Mouse (Mus musculus): Measurements from ENCODE around the gene Zfp951. TPM values are rescaled to one million over a fixed set of nuclear protein-coding genes. Genes with fewer than 3 reads are reported as not detected.
"Not testable (repeated sequence)": the region's sequence is repeated elsewhere in the genome, so short reads cannot be mapped to it uniquely, and the experiment has no call there.

Zfp951 gene
- 1.3 and 1.4 TPM in 2 replicates for polyA plus RNA-seq (2015; fragmentation: Nextera tagmentation; extraction: Ambion mirVana)

- WGBS, result 36% methylated on average over 11 of the region's 12 CpGs
- ATAC-seq, result peak; percentile 98
- Histone ChIP-seq H3K4me2 (replicated peaks; ENCODE audit: low read depth) (peak within 1 kb of the TSS; percentile 17), H3K4me3 (ENCODE audit: low read depth, low read length) (peak within 1 kb of the TSS; percentile 12; the same call in 1 of the 2 replicates), H3K27ac (ENCODE audit: low read depth, low read length) (peak within 1 kb of the TSS; percentile 41; the same call in 1 of the 2 replicates)
- H3K4me1 ChIP-seq (replicated peaks; ENCODE audit: control insufficient read depth, insufficient read depth, low read length); H3K9ac ChIP-seq (ENCODE audit: low read depth, low read length); H3K27me3 ChIP-seq (replicated peaks; ENCODE audit: control insufficient read depth, insufficient read depth, low read length); H3K36me3 ChIP-seq (ENCODE audit: control insufficient read depth, insufficient read depth); H3K9me3 ChIP-seq (ENCODE audit: control insufficient read depth): not testable (repeated sequence)
Observed at GRCm38 (mm10) chr5:104859962-104860525, at the start of gene Zfp951. Zfp951 (minus strand) TSS chr5:104860070.

DNA sequence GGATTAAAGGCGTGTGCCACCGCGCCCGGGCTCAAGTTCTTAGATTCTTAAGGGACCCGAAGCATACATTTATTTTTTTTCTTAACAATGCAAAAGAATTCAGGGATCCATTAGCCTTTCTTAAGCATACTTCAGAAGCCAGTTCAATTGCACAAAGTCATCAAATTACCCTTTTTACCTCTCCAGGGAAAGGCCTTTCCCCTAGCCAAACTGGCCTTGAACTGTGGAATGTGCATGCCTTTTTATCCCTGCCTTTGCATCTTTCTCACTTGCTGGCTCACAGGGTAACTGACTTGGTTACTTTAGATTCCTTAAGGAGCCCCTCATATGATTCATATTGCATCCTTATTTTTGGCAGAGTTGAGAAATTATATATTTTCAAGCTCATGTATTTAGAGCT lies 46.7 kb upstream of the Zfp951 start:
- 90% methylated on average over 5 of the region's 5 CpGs for WGBS
- not testable (repeated sequence) for H3K4me3 ChIP-seq (ENCODE audit: low read depth, low read length); H3K4me1 ChIP-seq (replicated peaks; ENCODE audit: control insufficient read depth, insufficient read depth, low read length); H3K9me3 ChIP-seq (ENCODE audit: control insufficient read depth); H3K4me2 ChIP-seq (replicated peaks; ENCODE audit: low read depth); H3K27ac ChIP-seq (ENCODE audit: low read depth, low read length); H3K9ac ChIP-seq (ENCODE audit: low read depth, low read length); H3K27me3 ChIP-seq (replicated peaks; ENCODE audit: control insufficient read depth, insufficient read depth, low read length); H3K36me3 ChIP-seq (ENCODE audit: control insufficient read depth, insufficient read depth); ATAC-seq

DNA sequence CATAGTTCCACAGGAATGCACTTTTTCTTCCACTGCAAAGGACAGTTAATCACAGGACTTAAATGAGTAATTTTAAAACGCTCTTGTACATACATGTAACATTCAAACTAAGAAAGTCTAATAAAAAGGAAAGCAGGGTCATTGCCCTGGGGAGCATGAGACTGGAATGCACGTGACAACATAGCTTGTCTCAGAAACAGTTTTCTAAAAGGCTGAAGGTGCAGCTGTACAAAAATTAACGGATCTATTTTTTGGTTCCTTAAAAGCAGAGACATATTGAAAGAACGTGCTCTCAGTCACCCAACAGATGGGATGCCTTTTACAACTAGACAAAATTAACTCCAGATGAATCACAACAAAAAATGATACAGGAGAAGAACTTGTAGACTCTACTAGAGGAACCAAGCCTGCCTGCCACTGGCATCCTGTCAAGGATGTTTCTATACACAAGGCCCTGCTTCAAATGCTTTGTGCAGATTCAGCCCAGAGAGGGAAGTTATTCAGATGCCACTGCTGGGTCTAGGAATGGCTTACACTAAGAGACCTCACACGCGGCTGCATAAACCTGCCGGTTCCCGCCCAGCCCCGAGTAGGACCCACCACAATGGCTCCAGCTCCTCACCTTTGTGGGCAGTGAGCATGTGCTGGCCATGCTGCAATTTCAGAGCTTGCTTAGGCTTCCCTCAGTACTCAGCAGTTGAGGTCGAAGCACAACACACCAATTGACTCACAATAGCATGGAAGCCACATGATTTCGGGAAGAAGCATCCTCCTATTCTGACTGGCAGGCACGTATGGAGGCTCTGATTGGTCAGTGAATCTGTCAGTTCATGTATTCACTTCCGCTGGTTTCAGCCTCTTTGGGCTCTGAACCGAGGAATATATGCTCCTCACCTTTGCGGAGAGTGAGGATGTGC lies 567 bp downstream of the Zfp951 start:
- not testable (repeated sequence) for H3K9me3 ChIP-seq (ENCODE audit: control insufficient read depth); H3K36me3 ChIP-seq (ENCODE audit: control insufficient read depth, insufficient read depth); H3K9ac ChIP-seq (ENCODE audit: low read depth, low read length); H3K27me3 ChIP-seq (replicated peaks; ENCODE audit: control insufficient read depth, insufficient read depth, low read length); H3K4me1 ChIP-seq (replicated peaks; ENCODE audit: control insufficient read depth, insufficient read depth, low read length)
- peak overlapping the region; percentile 12; the same call in 1 of the 2 replicates for H3K4me3 ChIP-seq (ENCODE audit: low read depth, low read length)
- H3K27ac ChIP-seq (ENCODE audit: low read depth, low read length), result peak overlapping the region; percentile 41; the same call in 1 of the 2 replicates
- peak; percentile 85 for ATAC-seq
- 44% methylated on average over 10 of the region's 15 CpGs for WGBS
- H3K4me2 ChIP-seq (replicated peaks; ENCODE audit: low read depth), result peak overlapping the region; percentile 17; the same call in 1 of the 2 replicates

DNA sequence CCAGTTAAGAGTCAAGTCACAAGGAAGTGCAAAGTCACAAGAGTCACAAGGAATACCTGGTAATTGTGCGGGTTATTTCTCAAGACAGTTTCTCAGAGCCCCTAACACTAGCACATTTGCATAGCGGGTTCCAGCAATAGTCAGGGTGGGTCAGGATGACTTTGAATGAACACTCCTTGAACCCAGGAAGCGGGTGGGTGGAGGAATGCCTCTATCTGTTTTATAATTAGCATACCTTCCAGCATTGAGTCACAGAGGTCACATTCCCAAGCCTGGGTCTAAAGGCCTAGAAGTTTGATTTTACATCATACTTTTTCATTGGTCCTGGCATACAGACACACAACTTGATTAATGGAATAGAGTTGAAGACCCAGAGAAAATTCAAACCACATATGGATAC lies 5.3 kb downstream of the Zfp951 start:
- 85% methylated on average over 3 of the region's 3 CpGs for WGBS
- not testable (repeated sequence) for H3K36me3 ChIP-seq (ENCODE audit: control insufficient read depth, insufficient read depth); H3K4me1 ChIP-seq (replicated peaks; ENCODE audit: control insufficient read depth, insufficient read depth, low read length); H3K9ac ChIP-seq (ENCODE audit: low read depth, low read length); ATAC-seq; H3K4me2 ChIP-seq (replicated peaks; ENCODE audit: low read depth); H3K9me3 ChIP-seq (ENCODE audit: control insufficient read depth); H3K27me3 ChIP-seq (replicated peaks; ENCODE audit: control insufficient read depth, insufficient read depth, low read length); H3K27ac ChIP-seq (ENCODE audit: low read depth, low read length); H3K4me3 ChIP-seq (ENCODE audit: low read depth, low read length)

GRCm38 (mm10) chr5:104833330-104833729 lies 26.5 kb downstream of the Zfp951 start:
- Histone ChIP-seq H3K27ac (ENCODE audit: low read depth, low read length) (no peak overlapping the region), H3K27me3 (replicated peaks; ENCODE audit: control insufficient read depth, insufficient read depth, low read length) (no peaks in the 10 kb centered on the region), H3K9me3 (ENCODE audit: control insufficient read depth) (0 out of 2 replicates have a peak, but pooled peaks cover 8% of the 10 kb centered on the region), H3K4me2 (replicated peaks; ENCODE audit: low read depth) (no peak overlapping the region), H3K9ac (ENCODE audit: low read depth, low read length) (no peak overlapping the region), H3K36me3 (ENCODE audit: control insufficient read depth, insufficient read depth) (no peaks in the 10 kb centered on the region), H3K4me3 (ENCODE audit: low read depth, low read length) (no peak overlapping the region), H3K4me1 (replicated peaks; ENCODE audit: control insufficient read depth, insufficient read depth, low read length) (no peaks in the 10 kb centered on the region)
- no peak for ATAC-seq
- no peak for TF ChIP-seq CTCF (IDR thresholded peaks at IDR 0.05; ENCODE audit: low read depth)

DNA sequence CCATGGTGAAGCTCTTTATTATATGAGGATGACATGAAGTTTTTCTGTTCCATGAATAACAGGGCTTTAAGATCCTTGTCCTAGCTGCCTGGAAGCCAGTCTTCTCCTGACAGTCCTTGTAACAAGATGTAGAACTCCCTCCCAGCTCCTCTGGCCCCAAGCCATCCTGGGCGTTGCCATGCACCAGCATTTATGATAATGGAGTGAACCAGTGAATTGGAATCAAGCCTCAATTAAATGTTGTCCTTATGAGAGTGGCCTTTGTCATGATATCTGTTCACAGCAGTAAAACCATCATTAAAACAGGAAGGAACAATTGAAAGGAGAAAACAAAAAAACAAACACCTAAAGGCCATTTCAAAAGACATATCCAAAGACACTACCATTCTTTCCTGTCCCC lies 30.3 kb downstream of the Zfp951 start:
- H3K36me3 ChIP-seq (ENCODE audit: control insufficient read depth, insufficient read depth), result no peaks in the 10 kb centered on the region
- peaks cover 29% of the 10 kb centered on the region for H3K9me3 ChIP-seq (ENCODE audit: control insufficient read depth)
- no peak for TF ChIP-seq CTCF (IDR thresholded peaks at IDR 0.05; ENCODE audit: low read depth)
- no peak overlapping the region for H3K4me2 ChIP-seq (replicated peaks; ENCODE audit: low read depth)
- no peak overlapping the region for H3K4me3 ChIP-seq (ENCODE audit: low read depth, low read length)
- H3K27me3 ChIP-seq (replicated peaks; ENCODE audit: control insufficient read depth, insufficient read depth, low read length), result no peaks in the 10 kb centered on the region
- 70% methylated on average over 1 of the region's 1 CpGs for WGBS
- ATAC-seq, result no peak
- H3K9ac ChIP-seq (ENCODE audit: low read depth, low read length), result no peak overlapping the region
- no peaks in the 10 kb centered on the region for H3K4me1 ChIP-seq (replicated peaks; ENCODE audit: control insufficient read depth, insufficient read depth, low read length)
- no peak overlapping the region for H3K27ac ChIP-seq (ENCODE audit: low read depth, low read length)

DNA sequence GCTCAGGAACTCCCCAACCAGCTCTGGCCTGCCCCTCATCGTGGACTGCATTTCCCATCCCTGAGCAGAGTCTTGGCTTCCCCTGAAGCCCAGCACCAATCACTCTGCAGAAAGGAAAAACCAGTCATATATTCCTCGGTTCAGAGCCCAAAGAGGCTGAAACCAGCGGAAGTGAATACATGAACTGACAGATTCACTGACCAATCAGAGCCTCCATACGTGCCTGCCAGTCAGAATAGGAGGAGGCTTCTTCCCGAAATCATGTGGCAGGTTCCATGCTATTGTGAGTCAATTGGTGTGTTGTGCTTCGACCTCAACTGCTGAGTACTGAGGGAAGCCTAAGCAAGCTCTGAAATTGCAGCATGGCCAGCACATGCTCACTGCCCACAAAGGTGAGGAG lies 89.7 kb downstream of the Zfp951 start:
- not testable (repeated sequence) for H3K4me2 ChIP-seq (replicated peaks; ENCODE audit: low read depth); H3K4me3 ChIP-seq (ENCODE audit: low read depth, low read length)
- 72% methylated on average over 6 of the region's 6 CpGs for WGBS

More for the DNA sequence above, 89.7 kb downstream of the Zfp951 start:
- H3K27me3 ChIP-seq (replicated peaks; ENCODE audit: control insufficient read depth, insufficient read depth, low read length); H3K9ac ChIP-seq (ENCODE audit: low read depth, low read length); ATAC-seq; H3K36me3 ChIP-seq (ENCODE audit: control insufficient read depth, insufficient read depth); H3K27ac ChIP-seq (ENCODE audit: low read depth, low read length); H3K9me3 ChIP-seq (ENCODE audit: control insufficient read depth); H3K4me1 ChIP-seq (replicated peaks; ENCODE audit: control insufficient read depth, insufficient read depth, low read length): not testable (repeated sequence)

Data from intestine, postnatal 0 days (tissue).